Mouse (Mus musculus) heart, embryonic 16.5 days (tissue): ENCODE data around the gene Sh3gl3. TPM values are rescaled to one million over a fixed set of nuclear protein-coding genes. Genes with fewer than 3 reads are reported as not detected.

Source experiments
- ATAC-seq: fragments of 200-750 bp; cut with Nextera tagmentation; replicated peaks from 2 replicates; pipeline ENCODE4 v1.8.0; 2017; ENCODE audit warnings: moderate number of reproducible peaks; ENCODE audit not compliant: insufficient read depth, low FRiP score; ENCODE audit errors: extremely low read depth
- H3K27ac ChIP-seq: fragments of 300-500 bp; sonication (generic); 2 replicates; pipeline ENCODE4 v1.5.1; 2014; ENCODE audit warnings: mild to moderate bottlenecking, low read length, control low read depth, moderate library complexity
- H3K27me3 ChIP-seq: fragments of 300-500 bp; sonication (generic); 2 replicates; pipeline ENCODE4 v1.6.1; 2014; ENCODE audit warnings: low read length, mixed read lengths; ENCODE audit not compliant: control insufficient read depth, insufficient read depth
- H3K36me3 ChIP-seq: fragments of 300-500 bp; sonication (generic); 2 replicates; pipeline ENCODE4 v1.6.1; 2014; ENCODE audit not compliant: control insufficient read depth, insufficient read depth
- H3K4me1 ChIP-seq: fragments of 300-500 bp; sonication (generic); 2 replicates; pipeline ENCODE4 v1.6.1; 2014; ENCODE audit warnings: low read length, mixed read lengths; ENCODE audit not compliant: control insufficient read depth, insufficient read depth
- H3K4me2 ChIP-seq: fragments of 300-500 bp; sonication (generic); 2 replicates; pipeline ENCODE4 v1.6.1; 2014; ENCODE audit warnings: low read depth, mild to moderate bottlenecking, control low read depth, low read length
- H3K4me3 ChIP-seq: fragments of 300-500 bp; sonication (generic); 2 replicates; pipeline ENCODE4 v1.5.1; 2014; ENCODE audit warnings: mild to moderate bottlenecking, control low read depth, low read length
- H3K9ac ChIP-seq: fragments of 300-500 bp; sonication (generic); 2 replicates; pipeline ENCODE4 v1.6.1; 2014; ENCODE audit warnings: low read length, control low read depth
- H3K9me3 ChIP-seq: fragments of 300-500 bp; sonication (generic); replicated peaks from 2 replicates; pipeline ENCODE4 v1.6.1; 2016; ENCODE audit warnings: low read length; ENCODE audit not compliant: control insufficient read depth
- WGBS: fragments of 180-500 bp; shearing (Covaris S2); extraction: QIAGEN DNeasy Blood & Tissue Kit; methylation state at CpG from one replicate; pipeline ENCODE4 v1.1.7; 2014; 5-methylcytosine and 5-hydroxymethylcytosine counted together
- polyA plus RNA-seq: library from polyadenylated mRNA; unstranded; fragments of >200 nt; fragmentation: Nextera tagmentation; extraction: Ambion mirVana; gene quantifications from 2 replicates; pipeline ENCODE4 v1.2.1, GENCODE M21; 2015

Sh3gl3 gene
- polyA plus RNA-seq, result 4.6 and 4.7 TPM in 2 replicates

DNA sequence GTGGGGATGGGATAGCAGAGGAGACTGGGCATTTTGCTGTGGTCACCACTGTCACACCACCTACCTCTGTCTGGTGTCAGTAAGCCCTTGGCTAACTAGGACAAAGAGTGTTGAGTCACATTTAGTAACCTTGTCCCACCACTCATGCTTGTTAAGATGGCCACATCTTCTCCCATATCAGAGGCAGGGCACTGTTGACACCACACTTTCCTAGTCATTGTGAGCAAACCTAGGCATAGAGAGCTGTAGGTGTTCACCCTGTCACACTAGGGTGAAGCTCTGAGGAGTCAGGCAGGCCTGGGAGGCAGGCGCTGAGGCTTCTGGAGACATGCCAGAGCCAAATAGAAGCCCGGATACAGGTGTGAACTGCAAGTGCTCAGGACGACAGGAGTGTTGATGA, at the start of gene Sh3gl3:
Gene Sh3gl3, plus strand, starts transcription at position 301 of the 400 bp plus-strand sequence.
- H3K27ac ChIP-seq, result no peak within 1 kb of the TSS
- no peaks in the 10 kb centered on the region for H3K9me3 ChIP-seq
- H3K27me3 ChIP-seq, result peaks cover 7% of the 10 kb centered on the region
- H3K36me3 ChIP-seq, result no peaks in the 10 kb centered on the region
- peak within 1 kb of the TSS; percentile 73 for H3K9ac ChIP-seq
- H3K4me2 ChIP-seq, result peak within 1 kb of the TSS; percentile 96
- 60% methylated on average over 3 of the region's 3 CpGs for WGBS
- no peaks in the 10 kb centered on the region for H3K4me1 ChIP-seq
- H3K4me3 ChIP-seq, result peak within 1 kb of the TSS; percentile 77
- ATAC-seq, result no peak

DNA sequence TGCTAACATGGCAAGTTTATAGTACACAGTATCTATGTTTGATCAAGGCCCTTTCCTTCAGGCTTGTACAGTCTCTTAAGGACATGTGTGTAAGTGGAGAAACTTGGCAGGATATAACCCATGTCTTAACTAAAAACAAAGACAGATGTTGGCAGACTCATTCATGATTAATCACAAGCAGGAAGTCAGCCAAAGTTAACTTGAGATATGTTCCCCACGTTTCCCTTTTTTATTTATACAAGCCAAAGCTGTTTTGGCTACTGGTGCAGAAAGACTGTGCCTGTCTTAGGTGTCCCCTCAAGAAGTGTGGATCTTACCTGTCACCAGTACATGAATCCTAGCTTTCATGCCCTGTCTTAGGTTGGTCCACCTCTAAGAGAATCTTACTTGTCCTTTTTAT, 35.4 kb upstream of the Sh3gl3 start:
- H3K4me3 ChIP-seq, result no peak overlapping the region
- no peak for ATAC-seq
- WGBS, result 23% methylated on average over 1 of the region's 1 CpGs
- H3K36me3 ChIP-seq, result no peaks in the 10 kb centered on the region
- no peak overlapping the region for H3K4me2 ChIP-seq
- peaks cover 8% of the 10 kb centered on the region; the same call in 1 of the 2 replicates for H3K9me3 ChIP-seq
- H3K27me3 ChIP-seq, result no peaks in the 10 kb centered on the region
- H3K9ac ChIP-seq, result no peak overlapping the region
- no peak overlapping the region for H3K27ac ChIP-seq
- H3K4me1 ChIP-seq, result no peaks in the 10 kb centered on the region

DNA sequence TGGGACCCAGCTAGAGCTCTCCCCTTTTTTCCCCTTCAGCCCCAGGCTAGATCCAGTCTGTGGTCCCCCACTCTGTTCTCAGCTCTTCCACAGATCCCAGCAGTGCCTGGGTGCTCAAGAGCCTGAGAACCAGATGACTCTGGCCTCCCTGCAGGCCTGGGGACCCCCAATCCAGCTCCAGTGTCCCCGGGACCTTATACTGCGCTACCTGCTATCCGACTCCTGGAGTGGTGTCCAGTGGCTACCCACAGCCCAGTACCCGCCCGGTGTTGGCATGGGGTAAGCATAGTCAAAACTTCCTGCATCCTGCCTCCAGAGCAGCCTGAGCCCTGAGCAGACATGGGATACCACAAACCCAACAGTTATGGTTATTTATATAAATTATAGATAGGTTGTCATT, 26.5 kb upstream of the Sh3gl3 start:
- Histone ChIP-seq H3K4me1 (no peaks in the 10 kb centered on the region), H3K27ac (no peak overlapping the region), H3K4me3 (no peak overlapping the region), H3K9ac (no peak overlapping the region), H3K4me2 (no peak overlapping the region), H3K27me3 (no peaks in the 10 kb centered on the region), H3K36me3 (no peaks in the 10 kb centered on the region), H3K9me3 (no peaks in the 10 kb centered on the region)
- ATAC-seq, result no peak
- WGBS, result 93% methylated on average over 5 of the region's 5 CpGs

DNA sequence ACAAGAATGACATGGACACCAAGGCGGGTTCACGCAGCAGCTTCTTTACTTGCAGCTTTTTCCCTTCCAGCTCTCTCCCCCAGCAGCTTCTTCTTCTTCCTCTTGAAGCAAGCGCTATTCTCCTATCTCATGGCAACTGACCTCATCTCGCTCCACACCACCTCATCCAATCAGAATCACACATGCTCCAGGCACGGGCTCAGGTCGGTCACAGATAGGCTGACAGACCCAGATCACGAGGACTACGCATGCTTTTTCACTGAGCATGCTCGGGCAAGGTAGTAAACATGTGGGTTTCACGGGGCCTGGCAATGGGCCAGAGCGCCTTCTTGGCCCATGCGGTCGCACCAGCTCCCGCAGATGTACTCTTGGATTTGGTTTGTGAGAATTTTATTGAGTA, 9.0 kb upstream of the Sh3gl3 start:
- Histone ChIP-seq H3K4me3 (no peak overlapping the region), H3K4me1 (no peaks in the 10 kb centered on the region), H3K27me3 (no peaks in the 10 kb centered on the region), H3K36me3 (no peaks in the 10 kb centered on the region), H3K27ac (no peak overlapping the region), H3K9ac (no peak overlapping the region), H3K9me3 (no peaks in the 10 kb centered on the region), H3K4me2 (no peak overlapping the region)
- no peak for ATAC-seq
- 88% methylated on average over 14 of the region's 14 CpGs for WGBS

DNA sequence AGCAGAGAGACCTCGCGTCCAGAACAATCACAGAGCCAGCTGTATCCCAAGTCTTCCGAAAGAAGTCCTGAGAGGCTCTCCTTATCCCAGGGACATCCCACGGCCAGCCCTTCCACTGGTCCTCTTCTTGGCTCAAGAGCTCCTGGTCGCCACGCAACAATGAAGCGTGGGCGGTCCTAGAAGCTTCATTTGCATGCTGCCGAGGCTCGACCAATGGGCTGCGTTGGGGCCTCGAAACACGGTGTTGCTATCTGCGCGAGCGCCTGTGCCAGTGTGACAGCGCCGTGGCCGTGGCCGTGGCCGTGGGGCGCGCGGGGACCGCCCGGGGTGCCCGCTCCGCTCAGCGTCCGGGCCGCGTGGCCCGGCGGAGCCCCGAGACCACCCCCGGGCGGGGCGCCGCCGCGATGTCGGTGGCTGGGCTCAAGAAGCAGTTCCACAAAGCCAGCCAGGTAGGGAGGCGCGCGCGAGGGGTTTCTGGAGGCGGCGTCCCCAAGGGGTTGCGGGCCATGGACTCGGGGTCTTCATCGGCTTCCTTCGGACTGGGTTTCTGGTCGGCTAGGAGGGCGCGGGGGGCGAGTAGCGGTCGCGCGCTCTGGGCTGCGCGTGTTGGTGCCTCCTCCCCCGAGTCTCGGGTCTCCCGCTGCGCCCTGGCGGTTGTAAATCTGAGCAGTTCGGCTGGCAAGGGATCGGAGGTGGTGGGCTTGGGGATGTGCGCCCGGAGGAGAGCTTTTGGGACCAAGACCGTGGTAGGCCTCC, 1.1 kb downstream of the Sh3gl3 start:
- Histone ChIP-seq H3K4me1 (no peaks in the 10 kb centered on the region), H3K9ac (peak overlapping the region; percentile 73), H3K36me3 (no peaks in the 10 kb centered on the region), H3K27ac (no peak overlapping the region), H3K9me3 (no peaks in the 10 kb centered on the region), H3K4me2 (peak overlapping the region; percentile 96), H3K4me3 (peak overlapping the region; percentile 77), H3K27me3 (peaks cover 7% of the 10 kb centered on the region)
- ATAC-seq, result peak; percentile 95
- under 1% methylated on average over 72 of the region's 72 CpGs for WGBS

DNA sequence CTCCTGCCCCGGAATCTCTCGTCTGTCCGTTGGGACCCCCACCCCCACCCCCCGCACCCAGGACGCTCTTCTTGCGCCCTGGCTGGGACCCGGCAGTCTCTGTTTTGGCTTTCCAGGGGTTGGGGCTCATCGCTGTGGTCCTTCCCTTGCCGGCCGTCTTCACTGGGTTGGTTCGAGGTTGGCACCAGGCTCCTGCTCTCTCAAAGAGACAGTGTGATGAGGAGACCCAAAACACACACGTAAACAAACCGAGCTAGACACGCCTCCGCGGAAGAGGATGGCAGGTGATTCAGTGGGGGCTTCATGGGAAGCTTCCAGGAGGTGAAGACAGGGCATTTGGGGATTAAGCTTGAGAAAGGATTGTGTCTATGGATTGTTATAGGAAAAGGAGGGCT, 1.7 kb downstream of the Sh3gl3 start:
- peaks cover 7% of the 10 kb centered on the region for H3K27me3 ChIP-seq
- H3K4me2 ChIP-seq, result peak overlapping the region; percentile 96
- ATAC-seq, result no peak
- no peaks in the 10 kb centered on the region for H3K36me3 ChIP-seq
- H3K4me1 ChIP-seq, result no peaks in the 10 kb centered on the region
- WGBS, result 3% methylated on average over 16 of the region's 16 CpGs
- no peaks in the 10 kb centered on the region for H3K9me3 ChIP-seq
- H3K9ac ChIP-seq, result peak overlapping the region; percentile 73
- H3K27ac ChIP-seq, result no peak overlapping the region
- H3K4me3 ChIP-seq, result peak overlapping the region; percentile 77

DNA sequence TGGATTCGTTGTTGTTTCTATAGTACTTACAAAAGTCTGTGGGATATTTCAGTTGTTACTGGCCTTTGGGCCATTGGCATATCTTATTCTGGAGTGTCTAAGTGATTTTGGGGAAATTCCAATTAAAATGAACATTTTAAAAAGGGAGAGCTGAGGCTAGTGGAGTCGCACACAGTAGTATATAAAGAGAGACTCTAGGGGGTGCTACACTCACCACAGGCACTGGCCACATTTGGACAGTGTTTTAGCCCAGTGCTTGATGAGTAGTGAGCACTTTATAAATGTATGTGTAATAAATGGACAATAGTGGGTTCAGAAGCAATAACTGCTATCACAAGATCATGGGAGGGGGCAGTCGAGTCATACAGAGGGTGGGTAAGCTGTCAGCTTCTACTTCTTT, 2.6 kb downstream of the Sh3gl3 start:
- WGBS, result 60% methylated on average over 3 of the region's 3 CpGs
- Histone ChIP-seq H3K27me3 (peaks cover 7% of the 10 kb centered on the region), H3K4me2 (no peak overlapping the region), H3K4me1 (no peaks in the 10 kb centered on the region), H3K4me3 (no peak overlapping the region), H3K9me3 (no peaks in the 10 kb centered on the region), H3K36me3 (no peaks in the 10 kb centered on the region), H3K9ac (no peak overlapping the region), H3K27ac (no peak overlapping the region)
- no peak for ATAC-seq

DNA sequence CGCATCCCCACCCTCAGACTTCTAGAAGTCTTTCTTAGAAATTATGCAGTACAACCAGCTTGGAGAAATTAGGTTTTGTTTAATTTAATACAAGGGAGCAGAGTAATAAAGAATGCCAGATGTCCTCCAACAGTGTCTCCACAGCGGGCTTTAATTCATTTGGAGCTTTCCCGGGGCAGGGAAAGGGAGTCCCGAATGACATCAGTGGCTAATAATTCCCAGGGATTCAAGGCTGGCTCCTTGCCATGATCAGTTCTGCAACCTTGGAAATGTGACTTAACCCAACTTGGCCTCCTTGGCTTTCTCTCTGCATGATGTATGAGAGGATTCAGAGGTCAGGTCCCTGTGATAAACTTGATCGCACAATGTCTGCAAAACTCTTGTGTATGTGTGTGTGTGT, 3.7 kb downstream of the Sh3gl3 start:
- Histone ChIP-seq H3K36me3 (no peaks in the 10 kb centered on the region), H3K9me3 (peaks cover 3% of the 10 kb centered on the region; the same call in 1 of the 2 replicates), H3K27me3 (peaks cover 7% of the 10 kb centered on the region), H3K9ac (no peak overlapping the region), H3K4me1 (no peaks in the 10 kb centered on the region), H3K27ac (no peak overlapping the region), H3K4me3 (no peak overlapping the region), H3K4me2 (no peak overlapping the region)
- WGBS, result 48% methylated on average over 5 of the region's 5 CpGs
- no peak for ATAC-seq

DNA sequence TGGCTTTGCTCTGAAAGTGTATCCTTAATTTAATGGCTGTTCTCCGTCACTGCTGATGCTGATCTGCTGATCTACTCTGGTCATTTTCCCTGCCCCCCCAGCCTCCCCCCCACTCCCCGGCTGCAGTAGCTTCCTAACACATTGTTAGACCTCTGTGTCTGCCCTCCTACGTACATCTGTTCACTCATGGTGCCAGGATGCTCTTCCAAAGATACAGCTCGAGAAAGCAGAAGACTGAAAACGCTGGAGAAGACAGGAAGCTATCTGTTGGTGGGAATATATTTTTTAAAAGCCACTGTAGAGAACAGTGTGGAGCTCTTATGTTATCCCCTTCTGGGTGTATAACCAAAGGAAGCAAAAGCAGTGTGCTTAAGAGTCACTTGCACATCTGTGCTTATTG, 7.3 kb downstream of the Sh3gl3 start:
- no peak for ATAC-seq
- 75% methylated on average over 5 of the region's 5 CpGs for WGBS
- H3K4me1 ChIP-seq, result no peaks in the 10 kb centered on the region
- no peaks in the 10 kb centered on the region for H3K36me3 ChIP-seq
- H3K4me3 ChIP-seq, result no peak overlapping the region
- no peak overlapping the region for H3K4me2 ChIP-seq
- H3K9ac ChIP-seq, result no peak overlapping the region
- peaks cover 3% of the 10 kb centered on the region; the same call in 1 of the 2 replicates for H3K9me3 ChIP-seq
- peaks cover 2% of the 10 kb centered on the region; the same call in 1 of the 2 replicates for H3K27me3 ChIP-seq
- H3K27ac ChIP-seq, result no peak overlapping the region
